Mouse (Mus musculus) forelimb bud, embryonic 11.5 days (tissue): ENCODE measurements at regions not wholly inside any gene's neighbourhood (a gene's known extent, or its start where the extent isn't known, plus 50 kb on each side); places are given as distances from the start of the nearest gene placed in this dataset.
A peak's percentile ranks its signal among the peaks of the same experiment; 100 is the strongest.

Experiments used
- DNase-seq: peaks from one replicate; pipeline ENCODE4 v3.0.0-alpha.2; 2012; ENCODE audit warnings: low read depth, low spot score

- no peak for DNase-seq
Observed at GRCm38 (mm10) chr10:91923626-91924025, 742.5 kb upstream of the Tmpo start.

- no peak for DNase-seq
Observed at GRCm38 (mm10) chr10:91889864-91890263, 708.7 kb upstream of the Tmpo start.

- DNase-seq: no peak
Observed at GRCm38 (mm10) chr10:91888537-91888936, 707.4 kb upstream of the Tmpo start.

GRCm38 (mm10) chr10:91883155-91883554 is 702.0 kb upstream of the Tmpo start:
- DNase-seq: peak; percentile 38

GRCm38 (mm10) chr10:91882481-91882880 is 701.4 kb upstream of the Tmpo start:
- DNase-seq: no peak

- no peak for DNase-seq
Observed at GRCm38 (mm10) chr10:91881521-91882228, 700.6 kb upstream of the Tmpo start.

GRCm38 (mm10) chr10:91875450-91875849 is 694.3 kb upstream of the Tmpo start:
- no peak for DNase-seq

GRCm38 (mm10) chr10:91871244-91871643 is 690.1 kb upstream of the Tmpo start:
- no peak for DNase-seq

GRCm38 (mm10) chr10:91858711-91859595 is 677.8 kb upstream of the Tmpo start:
- peak; percentile 62 for DNase-seq

GRCm38 (mm10) chr10:91827074-91827473 is 646.0 kb upstream of the Tmpo start:
- DNase-seq: no peak

GRCm38 (mm10) chr10:91823499-91823898 is 642.4 kb upstream of the Tmpo start:
- DNase-seq: no peak

- DNase-seq: no peak
Observed at GRCm38 (mm10) chr10:91804870-91805269, 623.8 kb upstream of the Tmpo start.
